Mouse (Mus musculus) brain, adult 10 weeks (tissue): Measurements from ENCODE around the gene Tmco4. TPM values are rescaled to one million over a fixed set of nuclear protein-coding genes. Genes with fewer than 3 reads are reported as not detected.

Experiments
- polyA plus RNA-seq: library from polyadenylated mRNA; stranded (reverse); fragments of 350-450 nt; fragmentation: Illumina TruSeq; extraction: RNeasy Lipid Tissue Mini Kit (QIAGEN cat#74804); gene quantifications from one replicate; pipeline ENCODE4 v1.2.3, GENCODE M21; 2015; ENCODE audit warnings: low read depth, low replicate concordance

Tmco4 gene
- polyA plus RNA-seq, result 1.5 TPM

GRCm38 (mm10) chr4:138972827-138973718 is at the start of gene Tmco4:
Gene Tmco4, plus strand, starts transcription at chr4:138972888.

GRCm38 (mm10) chr4:138966866-138967265 is 5.8 kb upstream of the Tmco4 start, which contains the start of gene Rnf186:
Gene Rnf186, plus strand, starts transcription at chr4:138967112.

GRCm38 (mm10) chr4:139075041-139075711 is 102.5 kb downstream of the Tmco4 start, which contains the start of gene Htr6:
Gene Htr6, minus strand, starts transcription at chr4:139075570.

GRCm38 (mm10) chr4:139092356-139093195 is 119.9 kb downstream of the Tmco4 start, which contains the start of gene Nbl1:
Gene Nbl1, minus strand, starts transcription at chr4:139092993.

Other genes starting within 250 kb of the Tmco4 start
- gene Pla2g2c, start 248.1 kb upstream of the Tmco4 start, polyA plus RNA-seq, result not detected
- gene Ubxn10, start 235.7 kb upstream of the Tmco4 start, polyA plus RNA-seq, result 2.0 TPM
- gene Pla2g2f, start 215.3 kb upstream of the Tmco4 start, polyA plus RNA-seq, result 0.82 TPM
- 0.34 TPM for gene Pla2g2d, start 197.2 kb upstream of the Tmco4 start, polyA plus RNA-seq
- gene Pla2g5, start 109.4 kb upstream of the Tmco4 start, polyA plus RNA-seq, result 2.1 TPM
- gene Gm13030, start 98.9 kb upstream of the Tmco4 start, polyA plus RNA-seq, result not detected
- not detected for gene Pla2g2e, start 94.9 kb upstream of the Tmco4 start, polyA plus RNA-seq
- 10.1 TPM for gene Otud3, start 58.9 kb upstream of the Tmco4 start, polyA plus RNA-seq
- not detected for gene Rnf186, start 5.8 kb upstream of the Tmco4 start, polyA plus RNA-seq
- 4.0 TPM for gene Htr6, start 102.7 kb downstream of the Tmco4 start, polyA plus RNA-seq
- 59.3 TPM for gene Nbl1, start 120.1 kb downstream of the Tmco4 start, polyA plus RNA-seq
- gene Minos1, start 158.2 kb downstream of the Tmco4 start, polyA plus RNA-seq, result 296 TPM
- gene Capzb, start 220.0 kb downstream of the Tmco4 start, polyA plus RNA-seq, result 311 TPM